Mouse (Mus musculus): Measurements from ENCODE around the gene 4930474N05Rik. TPM values are rescaled to one million over a fixed set of nuclear protein-coding genes. Genes with fewer than 3 reads are reported as not detected.

The 4930474N05Rik gene
- polyA plus RNA-seq (2014; fragmentation: Nextera tagmentation; extraction: Ambion mirVana): not detected in 2 replicates

- ATAC-seq (replicated peaks; ENCODE audit: low FRiP score) (no peak), DNase-seq (ENCODE audit: low spot score) (no peak)
- H3K27ac ChIP-seq (ENCODE audit: low read depth, low read length): no peak within 1 kb of the TSS
- H3K27me3 ChIP-seq (replicated peaks; ENCODE audit: control insufficient read depth, insufficient read depth, low read length): no peaks in the 10 kb centered on the region
- H3K36me3 ChIP-seq (ENCODE audit: control insufficient read depth, insufficient read depth, low read length): no peaks in the 10 kb centered on the region
- no peak within 1 kb of the TSS for H3K9ac ChIP-seq (ENCODE audit: low read depth, low read length)
- no peaks in the 10 kb centered on the region for H3K9me3 ChIP-seq (ENCODE audit: control insufficient read depth, low read length)
- no peak within 1 kb of the TSS for H3K4me2 ChIP-seq
- H3K4me3 ChIP-seq (ENCODE audit: low read depth, low read length): no peak within 1 kb of the TSS
- H3K4me1 ChIP-seq (replicated peaks; ENCODE audit: control insufficient read depth, insufficient read depth, low read length): no peaks in the 10 kb centered on the region
Observed at GRCm38 (mm10) chr14:36094617-36095016, at the start of gene 4930474N05Rik. 4930474N05Rik (plus strand) TSS chr14:36094917.

DNA sequence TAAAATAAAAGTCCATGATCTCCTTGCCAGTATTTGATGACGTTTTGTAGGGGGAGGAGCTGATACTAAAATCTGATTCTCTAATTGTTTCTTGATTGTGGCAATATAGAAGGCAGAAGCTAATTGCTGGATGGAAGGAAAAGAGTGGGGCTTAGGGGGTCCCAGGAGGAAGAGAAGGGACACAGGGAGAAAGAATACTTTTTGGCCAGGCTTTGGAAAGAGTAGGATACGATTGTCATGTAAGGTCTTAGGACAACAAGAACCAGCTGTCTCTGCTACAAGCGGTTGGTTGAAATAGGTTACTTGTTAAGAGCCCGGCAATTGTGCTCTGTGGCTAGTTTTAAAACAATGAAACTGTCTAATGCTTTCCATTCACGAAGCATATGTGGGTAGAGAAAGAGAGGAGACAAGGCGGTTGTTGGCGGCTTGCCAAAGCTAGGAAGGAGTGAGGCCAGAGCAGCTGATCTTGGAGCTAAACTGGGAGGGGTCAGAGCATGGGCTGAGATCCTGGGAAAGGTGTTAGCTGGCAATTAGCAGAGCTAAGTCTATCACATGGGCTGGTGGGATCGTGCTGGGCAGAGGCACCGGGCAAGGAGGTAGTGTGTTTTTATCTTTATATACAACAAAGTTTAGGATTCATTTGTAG lies 45.8 kb upstream of the 4930474N05Rik start:
- no peak for ATAC-seq (replicated peaks; ENCODE audit: low FRiP score)

DNA sequence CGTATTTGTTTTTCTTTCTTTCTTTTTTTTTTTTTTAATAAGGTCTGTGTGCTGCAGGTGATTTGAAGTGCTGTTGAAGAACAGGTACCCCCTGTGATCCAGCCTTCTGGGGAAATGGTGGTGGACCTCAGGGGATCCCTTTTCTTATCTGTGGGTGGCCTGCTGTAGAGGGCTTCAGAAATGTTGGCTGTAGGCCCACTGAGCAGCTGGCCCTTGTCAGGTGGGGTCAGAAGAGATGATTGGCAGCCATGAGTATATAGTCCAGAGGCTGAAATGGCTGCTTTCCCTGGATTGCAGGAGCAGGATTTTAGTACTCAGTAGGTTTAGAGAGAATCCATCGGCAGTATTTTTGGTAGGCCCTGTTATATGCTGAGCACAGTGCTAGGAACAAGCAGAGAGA lies 41.4 kb upstream of the 4930474N05Rik start:
- ATAC-seq (replicated peaks; ENCODE audit: low FRiP score): no peak

More for the DNA sequence above, 45.8 kb upstream of the 4930474N05Rik start:
- Histone ChIP-seq H3K9ac (ENCODE audit: low read depth, low read length) (no peak overlapping the region), H3K36me3 (ENCODE audit: control insufficient read depth, insufficient read depth, low read length) (no peaks in the 10 kb centered on the region), H3K4me1 (replicated peaks; ENCODE audit: control insufficient read depth, insufficient read depth, low read length) (no peaks in the 10 kb centered on the region), H3K4me3 (ENCODE audit: low read depth, low read length) (no peak overlapping the region), H3K27me3 (replicated peaks; ENCODE audit: control insufficient read depth, insufficient read depth, low read length) (no peaks in the 10 kb centered on the region), H3K4me2 (no peak overlapping the region), H3K27ac (ENCODE audit: low read depth, low read length) (no peak overlapping the region), H3K9me3 (ENCODE audit: control insufficient read depth, low read length) (no peaks in the 10 kb centered on the region)
- DNase-seq (ENCODE audit: low spot score): no peak
- 55% methylated on average over 9 of the region's 9 CpGs for WGBS

GRCm38 (mm10) chr14:36098528-36098927 lies 3.8 kb downstream of the 4930474N05Rik start:
- no peaks in the 10 kb centered on the region for H3K4me1 ChIP-seq (replicated peaks; ENCODE audit: control insufficient read depth, insufficient read depth, low read length)
- H3K4me2 ChIP-seq: no peak overlapping the region
- no peak overlapping the region for H3K27ac ChIP-seq (ENCODE audit: low read depth, low read length)
- DNase-seq (ENCODE audit: low spot score) (no peak), ATAC-seq (replicated peaks; ENCODE audit: low FRiP score) (no peak)
- H3K9ac ChIP-seq (ENCODE audit: low read depth, low read length): no peak overlapping the region
- H3K9me3 ChIP-seq (ENCODE audit: control insufficient read depth, low read length): no peaks in the 10 kb centered on the region
- no peaks in the 10 kb centered on the region for H3K36me3 ChIP-seq (ENCODE audit: control insufficient read depth, insufficient read depth, low read length)
- WGBS: 68% methylated on average over 3 of the region's 3 CpGs
- no peaks in the 10 kb centered on the region for H3K27me3 ChIP-seq (replicated peaks; ENCODE audit: control insufficient read depth, insufficient read depth, low read length)
- H3K4me3 ChIP-seq (ENCODE audit: low read depth, low read length): no peak overlapping the region

More for the DNA sequence above, 41.4 kb upstream of the 4930474N05Rik start:
- 81% methylated on average over 2 of the region's 2 CpGs for WGBS
- Histone ChIP-seq H3K27me3 (replicated peaks; ENCODE audit: control insufficient read depth, insufficient read depth, low read length) (no peaks in the 10 kb centered on the region), H3K9me3 (ENCODE audit: control insufficient read depth, low read length) (no peaks in the 10 kb centered on the region), H3K36me3 (ENCODE audit: control insufficient read depth, insufficient read depth, low read length) (no peaks in the 10 kb centered on the region), H3K4me1 (replicated peaks; ENCODE audit: control insufficient read depth, insufficient read depth, low read length) (no peaks in the 10 kb centered on the region), H3K27ac (ENCODE audit: low read depth, low read length) (no peak overlapping the region), H3K4me3 (ENCODE audit: low read depth, low read length) (no peak overlapping the region), H3K4me2 (no peak overlapping the region), H3K9ac (ENCODE audit: low read depth, low read length) (no peak overlapping the region)
- no peak for DNase-seq (ENCODE audit: low spot score)

DNA sequence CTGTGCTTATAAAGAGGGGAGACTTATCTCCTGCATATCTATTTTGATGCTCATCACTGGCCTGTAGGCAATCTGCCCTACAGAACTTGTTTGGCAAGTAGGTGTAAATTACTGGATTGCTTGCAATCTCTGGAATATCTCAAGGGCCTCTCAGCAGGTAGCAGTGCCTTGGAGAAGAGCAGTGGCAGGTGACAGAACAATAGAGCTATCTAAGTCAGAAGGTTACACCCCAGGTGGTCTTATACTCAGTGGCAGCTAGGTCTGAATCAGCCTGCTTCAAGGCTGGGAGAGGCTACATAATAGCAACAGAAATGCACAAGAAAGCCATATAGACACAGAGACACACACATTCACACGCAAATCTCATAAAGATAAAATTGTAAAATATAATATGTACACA lies 4.9 kb downstream of the 4930474N05Rik start:
- ATAC-seq (replicated peaks; ENCODE audit: low FRiP score) (no peak), DNase-seq (ENCODE audit: low spot score) (no peak)
- H3K9ac ChIP-seq (ENCODE audit: low read depth, low read length): no peak overlapping the region
- H3K4me3 ChIP-seq (ENCODE audit: low read depth, low read length): no peak overlapping the region
- H3K4me2 ChIP-seq: no peak overlapping the region
- H3K27me3 ChIP-seq (replicated peaks; ENCODE audit: control insufficient read depth, insufficient read depth, low read length): no peaks in the 10 kb centered on the region
- no peak overlapping the region for H3K27ac ChIP-seq (ENCODE audit: low read depth, low read length)
- H3K4me1 ChIP-seq (replicated peaks; ENCODE audit: control insufficient read depth, insufficient read depth, low read length): no peaks in the 10 kb centered on the region
- no peaks in the 10 kb centered on the region for H3K9me3 ChIP-seq (ENCODE audit: control insufficient read depth, low read length)
- no peaks in the 10 kb centered on the region for H3K36me3 ChIP-seq (ENCODE audit: control insufficient read depth, insufficient read depth, low read length)
- 57% methylated on average over 1 of the region's 1 CpGs for WGBS

DNA sequence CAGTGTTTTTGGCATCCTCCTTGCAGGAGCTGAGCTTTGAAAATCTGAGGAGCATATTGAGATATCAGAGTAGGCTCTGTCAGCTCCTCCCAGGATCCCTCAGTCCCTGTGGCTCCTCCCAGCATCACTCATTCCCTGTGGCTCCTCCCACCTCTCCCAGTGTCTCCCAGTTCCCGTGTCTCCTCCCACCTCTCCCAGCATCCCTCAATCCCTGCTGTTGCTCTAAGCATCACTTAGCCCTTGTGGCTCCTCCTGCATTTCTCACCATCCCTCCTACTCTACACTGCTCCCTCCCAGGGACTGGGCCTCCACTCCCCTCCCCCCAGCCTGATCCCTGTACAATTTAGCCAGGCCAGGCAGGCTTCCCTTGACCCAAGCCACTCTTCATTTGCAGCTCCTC lies 6.0 kb downstream of the 4930474N05Rik start:
- Histone ChIP-seq H3K27me3 (replicated peaks; ENCODE audit: control insufficient read depth, insufficient read depth, low read length) (no peaks in the 10 kb centered on the region), H3K36me3 (ENCODE audit: control insufficient read depth, insufficient read depth, low read length) (no peaks in the 10 kb centered on the region), H3K27ac (ENCODE audit: low read depth, low read length) (no peak overlapping the region), H3K9ac (ENCODE audit: low read depth, low read length) (no peak overlapping the region), H3K4me3 (ENCODE audit: low read depth, low read length) (no peak overlapping the region), H3K4me2 (no peak overlapping the region), H3K9me3 (ENCODE audit: control insufficient read depth, low read length) (no peaks in the 10 kb centered on the region), H3K4me1 (replicated peaks; ENCODE audit: control insufficient read depth, insufficient read depth, low read length) (no peaks in the 10 kb centered on the region)
- WGBS: 0% methylated on average over 1 of the region's 1 CpGs
- DNase-seq (ENCODE audit: low spot score) (no peak), ATAC-seq (replicated peaks; ENCODE audit: low FRiP score) (no peak)

GRCm38 (mm10) chr14:36114481-36114880 lies 19.8 kb downstream of the 4930474N05Rik start:
- H3K27me3 ChIP-seq (replicated peaks; ENCODE audit: control insufficient read depth, insufficient read depth, low read length): no peaks in the 10 kb centered on the region
- no peaks in the 10 kb centered on the region for H3K4me1 ChIP-seq (replicated peaks; ENCODE audit: control insufficient read depth, insufficient read depth, low read length)
- no peaks in the 10 kb centered on the region for H3K9me3 ChIP-seq (ENCODE audit: control insufficient read depth, low read length)
- no peaks in the 10 kb centered on the region for H3K36me3 ChIP-seq (ENCODE audit: control insufficient read depth, insufficient read depth, low read length)
- H3K4me2 ChIP-seq: no peak overlapping the region
- DNase-seq (ENCODE audit: low spot score) (no peak), ATAC-seq (replicated peaks; ENCODE audit: low FRiP score) (no peak)
- H3K27ac ChIP-seq (ENCODE audit: low read depth, low read length): no peak overlapping the region
- no peak overlapping the region for H3K4me3 ChIP-seq (ENCODE audit: low read depth, low read length)
- no peak overlapping the region for H3K9ac ChIP-seq (ENCODE audit: low read depth, low read length)

DNA sequence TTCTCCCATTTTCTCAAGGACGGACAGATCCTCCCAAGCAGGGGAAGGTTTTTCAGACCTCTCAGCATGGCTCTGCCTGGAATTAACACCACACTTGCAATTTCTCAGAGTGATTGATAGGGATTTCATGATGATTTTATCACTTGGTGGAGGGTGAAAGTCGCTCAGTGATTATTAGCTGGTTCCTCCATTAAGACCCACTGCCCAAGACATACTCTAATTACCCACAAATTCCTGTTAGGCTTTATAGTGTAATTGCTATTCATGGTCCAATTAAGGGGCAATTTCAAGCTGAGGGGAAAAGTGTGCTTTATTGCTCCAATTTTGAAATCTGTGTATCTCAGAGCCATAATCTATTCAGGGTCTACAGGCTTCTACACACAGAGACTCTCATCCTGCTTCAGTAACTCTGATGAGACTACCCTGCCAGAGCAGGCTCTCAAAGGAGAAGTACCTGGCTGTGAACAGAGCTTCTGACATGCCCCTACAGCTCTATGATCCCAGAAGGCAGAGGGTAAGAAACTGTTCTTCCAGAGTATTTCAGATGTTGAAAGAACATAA lies 29.1 kb downstream of the 4930474N05Rik start:
- DNase-seq (ENCODE audit: low spot score) (no peak), ATAC-seq (replicated peaks; ENCODE audit: low FRiP score) (no peak)
- Histone ChIP-seq H3K27me3 (replicated peaks; ENCODE audit: control insufficient read depth, insufficient read depth, low read length) (no peaks in the 10 kb centered on the region), H3K4me1 (replicated peaks; ENCODE audit: control insufficient read depth, insufficient read depth, low read length) (no peaks in the 10 kb centered on the region), H3K4me2 (no peak overlapping the region), H3K36me3 (ENCODE audit: control insufficient read depth, insufficient read depth, low read length) (no peaks in the 10 kb centered on the region), H3K27ac (ENCODE audit: low read depth, low read length) (no peak overlapping the region), H3K9me3 (ENCODE audit: control insufficient read depth, low read length) (no peaks in the 10 kb centered on the region), H3K4me3 (ENCODE audit: low read depth, low read length) (no peak overlapping the region), H3K9ac (ENCODE audit: low read depth, low read length) (no peak overlapping the region)
- WGBS: 63% methylated on average over 2 of the region's 2 CpGs

DNA sequence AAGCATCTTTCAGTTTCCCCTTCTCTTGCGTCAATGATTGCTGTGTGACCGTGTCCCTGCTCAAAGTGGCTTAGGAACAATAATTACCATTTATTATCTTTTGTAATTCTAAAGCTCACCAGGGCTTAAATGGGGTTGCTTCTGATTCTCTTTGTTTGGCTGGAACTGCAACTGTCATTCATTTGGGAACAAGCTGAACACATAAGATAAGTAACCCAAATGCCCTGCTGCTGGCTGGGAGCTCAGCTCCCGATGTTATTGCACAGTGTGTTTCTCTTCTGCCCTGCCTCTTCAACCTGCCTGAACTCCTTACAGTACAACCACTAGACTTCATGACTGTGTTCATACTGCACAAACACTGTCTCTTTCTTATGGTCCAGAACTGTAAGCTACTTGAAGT lies 41.0 kb downstream of the 4930474N05Rik start:
- H3K27me3 ChIP-seq (replicated peaks; ENCODE audit: control insufficient read depth, insufficient read depth, low read length): no peaks in the 10 kb centered on the region
- no peak for ATAC-seq (replicated peaks; ENCODE audit: low FRiP score)
- no peak overlapping the region for H3K27ac ChIP-seq (ENCODE audit: low read depth, low read length)
- no peak overlapping the region for H3K4me3 ChIP-seq (ENCODE audit: low read depth, low read length)
- WGBS: 78% methylated on average over 3 of the region's 3 CpGs
- H3K9ac ChIP-seq (ENCODE audit: low read depth, low read length): no peak overlapping the region
- no peak for DNase-seq (ENCODE audit: low spot score)
- H3K9me3 ChIP-seq (ENCODE audit: control insufficient read depth, low read length): no peaks in the 10 kb centered on the region
- no peaks in the 10 kb centered on the region for H3K4me1 ChIP-seq (replicated peaks; ENCODE audit: control insufficient read depth, insufficient read depth, low read length)
- no peak overlapping the region for H3K4me2 ChIP-seq
- H3K36me3 ChIP-seq (ENCODE audit: control insufficient read depth, insufficient read depth, low read length): no peaks in the 10 kb centered on the region
